Mouse (Mus musculus): Measurements from ENCODE around the gene Gm6657. TPM values are rescaled to one million over a fixed set of nuclear protein-coding genes. Genes with fewer than 3 reads are reported as not detected.

The Gm6657 gene
- polyA plus RNA-seq, 1 experiment from 2014 or later: not detected

DNA sequence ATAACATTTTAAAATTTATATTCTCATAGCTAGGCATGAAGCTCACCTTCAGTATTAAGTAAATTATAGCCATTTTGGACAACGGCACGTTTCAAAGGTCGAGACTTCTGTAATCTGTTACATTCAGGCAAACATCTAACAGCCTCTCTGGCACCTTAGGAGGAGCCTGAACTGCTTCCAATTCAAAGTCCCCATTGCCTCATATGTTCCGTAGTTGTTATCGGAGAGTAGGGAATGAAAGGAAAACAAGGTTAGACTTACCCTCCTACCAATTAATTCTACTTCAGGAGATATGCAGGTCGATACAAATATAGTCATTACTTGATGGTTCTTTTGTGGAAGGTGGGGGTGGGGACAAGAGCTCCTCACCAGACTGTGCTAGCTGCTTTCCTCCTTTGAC, 21.4 kb downstream of the Gm6657 start:
- Histone ChIP-seq H3K27ac (replicated peaks) (no peak overlapping the region), H3K9me3 (replicated peaks) (no peaks in the 10 kb centered on the region), H3K4me2 (no peak overlapping the region), H3K27me3 (no peaks in the 10 kb centered on the region), H3K4me3 (replicated peaks) (no peak overlapping the region), H3K9ac (no peak overlapping the region), H3K4me1 (replicated peaks) (no peaks in the 10 kb centered on the region), H3K36me3 (replicated peaks) (no peaks in the 10 kb centered on the region)
- no peak for ATAC-seq (ENCODE audit: insufficient read depth)
- 71% methylated on average over 6 of the region's 6 CpGs for WGBS (ENCODE audit: insufficient replicate concordance)

DNA sequence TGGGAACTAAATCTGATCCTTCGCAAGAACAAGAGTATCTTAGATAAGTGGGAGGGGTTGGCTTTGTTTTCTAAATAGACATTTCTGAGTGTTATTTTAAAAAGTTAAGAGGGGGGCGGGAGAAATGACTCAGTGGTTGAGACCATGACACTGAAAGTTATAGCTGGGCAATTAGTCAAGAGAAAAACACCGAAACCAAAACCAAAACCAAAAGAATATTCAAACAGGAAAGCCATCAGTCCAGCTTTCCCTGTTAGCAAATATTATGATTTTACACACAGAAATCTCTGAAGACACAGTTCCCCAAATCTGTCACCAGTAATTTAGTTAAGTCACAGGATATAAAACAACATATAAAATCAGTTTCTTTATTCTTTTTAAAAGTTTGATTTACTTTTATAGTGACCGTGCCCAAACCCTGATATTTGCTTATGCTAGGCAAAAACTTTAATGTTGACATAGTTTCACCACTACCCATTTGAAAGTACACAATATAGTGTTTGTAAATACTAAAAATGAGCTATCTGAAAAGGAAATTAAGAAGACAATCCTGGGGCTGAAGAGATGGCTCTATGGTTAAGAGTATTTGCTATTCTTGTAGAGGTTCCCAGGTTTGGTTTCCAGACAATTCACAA, 25.3 kb downstream of the Gm6657 start:
- no peak overlapping the region for H3K4me2 ChIP-seq
- H3K27ac ChIP-seq (replicated peaks): no peak overlapping the region
- H3K4me1 ChIP-seq (replicated peaks): no peaks in the 10 kb centered on the region
- ATAC-seq (ENCODE audit: insufficient read depth): no peak
- no peaks in the 10 kb centered on the region for H3K36me3 ChIP-seq (replicated peaks)
- WGBS (ENCODE audit: insufficient replicate concordance): 65% methylated on average over 4 of the region's 4 CpGs
- no peak overlapping the region for H3K4me3 ChIP-seq (replicated peaks)
- no peaks in the 10 kb centered on the region for H3K9me3 ChIP-seq (replicated peaks)
- no peak overlapping the region for H3K9ac ChIP-seq
- no peaks in the 10 kb centered on the region for H3K27me3 ChIP-seq

- Histone ChIP-seq H3K4me2 (peak within 1 kb of the TSS; percentile 93), H3K27me3 (no peaks in the 10 kb centered on the region; the same call in 1 of the 2 replicates), H3K27ac (replicated peaks) (peak within 1 kb of the TSS; percentile 90), H3K9me3 (replicated peaks) (no peaks in the 10 kb centered on the region), H3K4me1 (replicated peaks) (peaks cover 11% of the 10 kb centered on the region), H3K4me3 (replicated peaks) (peak within 1 kb of the TSS; percentile 84), H3K9ac (peak within 1 kb of the TSS; percentile 78), H3K36me3 (replicated peaks) (no peaks in the 10 kb centered on the region)
- peak; percentile 93 for ATAC-seq (ENCODE audit: insufficient read depth)
- WGBS (ENCODE audit: insufficient replicate concordance): under 1% methylated on average over 68 of the region's 70 CpGs
These were observed 31.9 kb downstream of the Gm6657 start, which contains the start of gene Gphn for GRCm38 (mm10) chr12:78225707-78226518. Gene Gphn, plus strand, starts transcription at chr12:78226379.

GRCm38 (mm10) chr12:78226519-78226875, 32.5 kb downstream of the Gm6657 start:
- Histone ChIP-seq H3K4me3 (replicated peaks) (peak overlapping the region; percentile 84), H3K4me1 (replicated peaks) (peaks cover 11% of the 10 kb centered on the region), H3K9me3 (replicated peaks) (no peaks in the 10 kb centered on the region), H3K27me3 (no peaks in the 10 kb centered on the region; the same call in 1 of the 2 replicates), H3K9ac (peak overlapping the region; percentile 78), H3K36me3 (replicated peaks) (no peaks in the 10 kb centered on the region), H3K27ac (replicated peaks) (peak overlapping the region; percentile 90), H3K4me2 (peak overlapping the region; percentile 93)
- ATAC-seq (ENCODE audit: insufficient read depth): peak; percentile 75
- WGBS (ENCODE audit: insufficient replicate concordance): under 1% methylated on average over 48 of the region's 48 CpGs

DNA sequence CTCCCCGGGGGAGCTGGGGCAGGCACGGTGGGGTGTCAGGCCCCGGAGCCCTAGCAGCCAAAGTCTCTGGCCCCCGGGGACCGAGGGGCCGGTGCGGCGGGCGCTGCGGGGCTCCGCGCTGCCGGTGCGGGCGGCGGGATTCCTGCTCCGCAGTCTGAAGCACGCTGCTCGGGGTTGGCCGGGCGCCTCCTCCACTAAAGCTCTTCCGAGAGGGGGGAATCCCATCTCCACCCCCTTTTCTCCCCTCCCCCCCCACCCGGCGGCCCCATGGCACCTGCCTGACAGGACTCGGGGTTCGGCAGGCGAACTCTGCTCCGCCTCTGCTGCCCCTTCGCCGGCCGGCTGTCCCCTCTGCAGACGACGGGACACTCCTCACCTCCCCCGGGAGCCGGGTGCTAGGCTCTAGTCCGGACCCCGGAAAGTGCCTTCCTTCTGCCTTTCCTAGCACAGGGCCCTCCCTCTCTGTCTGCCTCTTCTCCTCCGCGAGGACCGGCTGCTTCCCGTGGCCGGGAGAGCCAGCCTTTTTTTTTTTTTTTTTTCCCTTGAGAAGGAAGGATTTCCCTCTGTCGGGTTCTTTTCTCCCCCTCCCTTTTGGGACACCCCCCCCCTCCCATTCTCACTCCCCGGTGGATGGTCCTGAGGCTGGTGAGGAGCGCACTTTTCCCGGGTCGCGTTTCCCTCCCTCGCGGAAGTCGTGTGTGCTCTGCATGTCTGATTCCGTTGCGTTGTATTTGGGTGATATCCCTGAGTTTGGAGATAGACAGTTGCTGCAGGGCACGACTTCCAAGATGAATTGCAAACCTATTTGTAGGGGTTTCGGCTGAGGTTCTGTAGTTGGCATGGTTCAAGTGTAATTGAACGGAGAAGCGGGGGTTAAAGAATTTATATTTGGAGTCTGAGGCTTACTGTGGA, 33.2 kb downstream of the Gm6657 start:
- peak; percentile 7; the same call in 1 of the 2 replicates for ATAC-seq (ENCODE audit: insufficient read depth)

DNA sequence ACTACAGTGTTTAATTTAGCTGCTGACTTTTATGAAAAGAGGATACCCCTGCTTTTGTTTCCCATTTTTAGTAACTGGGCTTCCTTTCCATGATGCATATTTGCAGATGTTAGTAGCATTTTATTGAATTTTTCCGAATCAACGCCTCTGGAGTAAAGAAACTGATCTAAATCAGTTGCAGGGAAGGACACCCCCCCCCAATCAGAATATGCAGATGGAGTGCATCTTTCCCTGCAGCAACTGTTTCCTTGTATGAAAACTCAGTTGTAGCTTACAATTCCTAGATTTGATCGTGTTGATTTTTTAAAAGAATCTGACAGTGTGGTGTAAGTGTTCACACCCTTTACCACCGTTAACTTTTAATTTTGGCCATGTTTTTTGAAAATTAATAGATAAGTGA, 34.1 kb downstream of the Gm6657 start:
- H3K36me3 ChIP-seq (replicated peaks): no peaks in the 10 kb centered on the region
- H3K4me2 ChIP-seq: peak overlapping the region; percentile 93
- ATAC-seq (ENCODE audit: insufficient read depth): no peak
- 45% methylated on average over 4 of the region's 4 CpGs for WGBS (ENCODE audit: insufficient replicate concordance)
- H3K4me1 ChIP-seq (replicated peaks): peaks cover 11% of the 10 kb centered on the region
- H3K9ac ChIP-seq: no peak overlapping the region
- H3K27ac ChIP-seq (replicated peaks): no peak overlapping the region
- H3K4me3 ChIP-seq (replicated peaks): peak overlapping the region; percentile 84
- no peaks in the 10 kb centered on the region; the same call in 1 of the 2 replicates for H3K27me3 ChIP-seq
- H3K9me3 ChIP-seq (replicated peaks): no peaks in the 10 kb centered on the region

More for the DNA sequence above, 33.2 kb downstream of the Gm6657 start:
- 1% methylated on average over 52 of the region's 57 CpGs for WGBS (ENCODE audit: insufficient replicate concordance)
- Histone ChIP-seq H3K4me3 (replicated peaks) (peak overlapping the region; percentile 84), H3K9me3 (replicated peaks) (no peaks in the 10 kb centered on the region), H3K27ac (replicated peaks) (peak overlapping the region; percentile 90), H3K4me2 (peak overlapping the region; percentile 93), H3K36me3 (replicated peaks) (no peaks in the 10 kb centered on the region), H3K9ac (peak overlapping the region; percentile 78), H3K27me3 (no peaks in the 10 kb centered on the region; the same call in 1 of the 2 replicates), H3K4me1 (replicated peaks) (peaks cover 11% of the 10 kb centered on the region)

GRCm38 (mm10) chr12:78232560-78232959, 38.5 kb downstream of the Gm6657 start:
- Histone ChIP-seq H3K27me3 (no peaks in the 10 kb centered on the region; the same call in 1 of the 2 replicates), H3K4me2 (no peak overlapping the region), H3K9ac (no peak overlapping the region)

GRCm38 (mm10) chr12:78248366-78248765, 54.3 kb downstream of the Gm6657 start:
- Histone ChIP-seq H3K27me3 (no peaks in the 10 kb centered on the region), H3K36me3 (replicated peaks) (no peaks in the 10 kb centered on the region), H3K9me3 (replicated peaks) (no peaks in the 10 kb centered on the region), H3K9ac (no peak overlapping the region), H3K4me1 (replicated peaks) (no peaks in the 10 kb centered on the region), H3K4me2 (no peak overlapping the region), H3K27ac (replicated peaks) (no peak overlapping the region), H3K4me3 (replicated peaks) (no peak overlapping the region)
- no peak for ATAC-seq (ENCODE audit: insufficient read depth)
- 57% methylated on average over 1 of the region's 1 CpGs for WGBS (ENCODE audit: insufficient replicate concordance)

More at GRCm38 (mm10) chr12:78232560-78232959, 38.5 kb downstream of the Gm6657 start:
- Histone ChIP-seq H3K9me3 (replicated peaks) (no peaks in the 10 kb centered on the region), H3K4me3 (replicated peaks) (no peak overlapping the region), H3K36me3 (replicated peaks) (no peaks in the 10 kb centered on the region), H3K27ac (replicated peaks) (no peak overlapping the region), H3K4me1 (replicated peaks) (peaks cover 6% of the 10 kb centered on the region)
- no peak for ATAC-seq (ENCODE audit: insufficient read depth)

DNA sequence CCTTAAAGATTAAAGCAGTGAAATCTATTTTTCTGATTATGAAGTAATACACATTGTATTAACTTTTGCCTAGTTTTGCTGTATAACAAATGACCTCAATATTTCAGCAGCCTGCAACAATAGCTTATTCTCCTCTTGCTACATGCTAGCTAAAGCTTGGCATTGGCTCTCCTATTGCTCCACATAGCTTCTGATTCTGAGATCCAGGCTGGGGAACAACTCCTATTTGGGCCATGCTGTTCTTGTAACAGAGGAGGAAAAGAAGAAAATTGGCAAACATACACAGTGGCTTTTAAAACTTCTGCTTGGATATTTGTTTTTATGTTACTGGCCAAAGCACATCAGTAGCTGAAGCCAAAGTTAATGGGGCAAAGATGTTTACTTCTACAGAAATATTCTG, 55.1 kb downstream of the Gm6657 start:
- ATAC-seq (ENCODE audit: insufficient read depth): no peak
- no peaks in the 10 kb centered on the region for H3K4me1 ChIP-seq (replicated peaks)
- no peak overlapping the region for H3K27ac ChIP-seq (replicated peaks)

More for the DNA sequence above, 55.1 kb downstream of the Gm6657 start:
- H3K4me3 ChIP-seq (replicated peaks): no peak overlapping the region
- H3K27me3 ChIP-seq: no peaks in the 10 kb centered on the region
- no peaks in the 10 kb centered on the region for H3K36me3 ChIP-seq (replicated peaks)
- no peaks in the 10 kb centered on the region for H3K9me3 ChIP-seq (replicated peaks)
- no peak overlapping the region for H3K4me2 ChIP-seq
- no peak overlapping the region for H3K9ac ChIP-seq
